Mouse (Mus musculus) hindbrain, embryonic 16.5 days (tissue): ENCODE data around the gene Enox1. TPM values are rescaled to one million over a fixed set of nuclear protein-coding genes. Genes with fewer than 3 reads are reported as not detected.

Experiments
- ATAC-seq: fragments of 200-750 bp; cut with Nextera tagmentation; 2 replicates; pipeline ENCODE4 v1.8.0; 2017; ENCODE audit warnings: moderate TSS enrichment, moderate library complexity
- H3K27ac ChIP-seq: fragments of 300-500 bp; sonication (generic); 2 replicates; pipeline ENCODE4 v1.5.1; 2014; ENCODE audit warnings: low read depth, mild to moderate bottlenecking, control low read depth, low read length, moderate library complexity
- H3K27me3 ChIP-seq: fragments of 300-500 bp; sonication (generic); replicated peaks from 2 replicates; pipeline ENCODE4 v1.6.1; 2014; ENCODE audit warnings: low read length; ENCODE audit not compliant: control insufficient read depth, insufficient read depth
- H3K36me3 ChIP-seq: fragments of 300-500 bp; sonication (generic); 2 replicates; pipeline ENCODE4 v1.6.1; 2014; ENCODE audit warnings: mild to moderate bottlenecking, low read length, moderate library complexity, mixed read lengths; ENCODE audit not compliant: control insufficient read depth, insufficient read depth
- H3K4me1 ChIP-seq: fragments of 300-500 bp; sonication (generic); 2 replicates; pipeline ENCODE4 v1.6.1; 2014; ENCODE audit warnings: low read depth, low read length; ENCODE audit not compliant: control insufficient read depth, insufficient read depth
- H3K4me2 ChIP-seq: fragments of 300-500 bp; sonication (generic); 2 replicates; pipeline ENCODE4 v1.6.1; 2014; ENCODE audit warnings: mild to moderate bottlenecking, low read length, control low read depth, moderate library complexity
- H3K4me3 ChIP-seq: fragments of 300-500 bp; sonication (generic); 2 replicates; pipeline ENCODE4 v1.5.1; 2014; ENCODE audit warnings: mild to moderate bottlenecking, low read length, control low read depth, moderate library complexity
- H3K9ac ChIP-seq: fragments of 300-500 bp; sonication (generic); 2 replicates; pipeline ENCODE4 v1.6.1; 2014; ENCODE audit warnings: low read depth, mild to moderate bottlenecking, control low read depth, low read length, moderate library complexity
- H3K9me3 ChIP-seq: fragments of 300-500 bp; sonication (generic); 2 replicates; pipeline ENCODE4 v1.6.1; 2014; ENCODE audit warnings: mild to moderate bottlenecking, low read length, moderate library complexity; ENCODE audit not compliant: control insufficient read depth
- polyA plus RNA-seq: library from polyadenylated mRNA; unstranded; fragments of >200 nt; fragmentation: Nextera tagmentation; extraction: Ambion mirVana; gene quantifications from 2 replicates; pipeline ENCODE4 v1.2.1, GENCODE M21; 2015

Gene Enox1
- polyA plus RNA-seq, 1 experiment from 2014 or later: 35.7 TPM

DNA sequence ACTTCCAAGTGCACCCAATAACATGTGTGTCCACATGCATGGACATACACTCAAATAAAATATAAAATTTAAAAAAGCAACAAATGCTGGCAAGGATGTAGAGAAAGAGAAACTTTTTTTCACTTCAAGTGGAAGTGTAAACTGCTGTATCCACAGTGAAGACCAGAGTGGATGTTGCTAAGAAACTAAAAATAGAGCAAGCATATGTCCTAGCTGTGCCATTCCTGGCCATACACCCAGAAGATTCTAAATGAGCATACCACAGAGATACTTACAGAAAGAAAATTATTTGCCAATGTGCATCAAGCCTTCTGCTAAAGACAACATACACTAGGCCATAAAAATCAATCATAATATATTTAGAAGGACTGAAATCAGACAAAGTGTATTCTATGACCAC, 592.4 kb downstream of the Enox1 start:
- H3K27ac ChIP-seq: no peak overlapping the region
- no peak overlapping the region for H3K9ac ChIP-seq
- H3K4me1 ChIP-seq: no peaks in the 10 kb centered on the region
- no peak for ATAC-seq
- no peak overlapping the region for H3K4me3 ChIP-seq
- H3K27me3 ChIP-seq: no peaks in the 10 kb centered on the region
- H3K9me3 ChIP-seq: no peaks in the 10 kb centered on the region
- no peak overlapping the region for H3K4me2 ChIP-seq
- no peaks in the 10 kb centered on the region for H3K36me3 ChIP-seq

Other genes starting within 250 kb of the Enox1 start
- gene Ccdc122, start 120.0 kb upstream of the Enox1 start, polyA plus RNA-seq: 0.94 and 1.1 TPM in 2 replicates
- gene Lacc1, start 119.9 kb upstream of the Enox1 start, polyA plus RNA-seq: 2.6 and 3.3 TPM in 2 replicates